Mouse (Mus musculus) kidney, adult 2 months (tissue): ENCODE data around the gene Colq.

ENCODE experiments used
- CTCF ChIP-seq: fragments of 200-500 bp; conservative IDR thresholded peaks from 2 replicates; pipeline ENCODE4 v1.5.1; 2011; ENCODE audit warnings: low read depth, mild to moderate bottlenecking, control low read depth, low read length, moderate library complexity, mixed read lengths; ENCODE audit not compliant: insufficient read depth, insufficient read length
- POLR2A ChIP-seq: fragments of 200-500 bp; IDR thresholded peaks from one replicate; pipeline ENCODE4 v1.6.1; 2011; ENCODE audit warnings: low read depth, low read length, control low read depth

GRCm38 (mm10) chr14:31509911-31510310 lies 81.2 kb downstream of the Colq start:
- TF ChIP-seq CTCF (no peak), POLR2A (no peak)
